Mouse (Mus musculus): ENCODE measurements at regions not wholly inside any gene's neighbourhood (a gene's known extent, or its start where the extent isn't known, plus 50 kb on each side); places are given as distances from the start of the nearest gene placed in this dataset.

DNA sequence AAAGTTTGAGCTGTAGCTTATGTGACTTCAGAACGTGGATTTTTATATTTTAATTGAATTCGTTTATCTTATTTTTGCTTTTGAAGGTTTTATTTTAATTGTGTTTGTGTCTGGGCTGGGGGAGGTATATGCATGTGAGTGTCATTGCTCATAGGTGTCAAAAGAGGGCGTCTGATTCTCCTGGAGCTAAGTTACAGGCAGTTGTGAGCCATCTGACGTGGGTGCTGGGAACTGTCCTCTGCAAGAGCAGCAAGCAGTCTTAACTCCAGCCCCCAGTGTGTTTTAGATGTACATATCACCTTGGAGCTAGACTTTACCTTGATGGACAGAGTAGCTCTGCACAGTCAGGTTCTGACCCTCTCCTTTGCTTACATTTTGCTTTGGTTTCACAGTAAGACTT lies 79.0 kb upstream of the Tcf12 start:
- TF ChIP-seq CTCF (IDR thresholded peaks at IDR 0.05; ENCODE audit: low read depth) (no peak), EP300 (IDR thresholded peaks at IDR 0.05; ENCODE audit: low read depth) (no peak)

Data from liver, postnatal 0 days (tissue).